Mouse (Mus musculus): Measurements from ENCODE around the gene Tnks2. TPM values are rescaled to one million over a fixed set of nuclear protein-coding genes. Genes with fewer than 3 reads are reported as not detected.
A peak's percentile ranks its signal among the peaks of the same experiment; 100 is the strongest.

The Tnks2 gene
- polyA plus RNA-seq, 1 experiment from 2014 or later: 76.7 TPM

- peaks cover 96% of the 10 kb centered on the region for H3K36me3 ChIP-seq (replicated peaks; ENCODE audit: control insufficient read depth, insufficient read depth)
Measured at GRCm38 (mm10) chr19:36877329-36877728, 43.3 kb downstream of the Tnks2 start.

GRCm38 (mm10) chr19:36878743-36879495 lies 44.9 kb downstream of the Tnks2 start:
- Histone ChIP-seq H3K4me1 (replicated peaks; ENCODE audit: control insufficient read depth, insufficient read depth, low read length) (no peaks in the 10 kb centered on the region), H3K36me3 (replicated peaks; ENCODE audit: control insufficient read depth, insufficient read depth) (peaks cover 97% of the 10 kb centered on the region), H3K4me3 (replicated peaks; ENCODE audit: low read length) (no peak overlapping the region), H3K4me2 (replicated peaks) (no peak overlapping the region), H3K27ac (no peak overlapping the region), H3K9ac (no peak overlapping the region), H3K27me3 (ENCODE audit: control insufficient read depth, insufficient read depth, low read length) (no peaks in the 10 kb centered on the region), H3K9me3 (ENCODE audit: control insufficient read depth, low read length) (no peaks in the 10 kb centered on the region)
- ATAC-seq (ENCODE audit: low FRiP score): no peak
- no peak for DNase-seq (ENCODE audit: low spot score)
- 79% methylated on average over 11 of the region's 11 CpGs for WGBS

More at GRCm38 (mm10) chr19:36877329-36877728, 43.3 kb downstream of the Tnks2 start:
- Histone ChIP-seq H3K4me3 (replicated peaks; ENCODE audit: low read length) (no peak overlapping the region), H3K27me3 (ENCODE audit: control insufficient read depth, insufficient read depth, low read length) (no peaks in the 10 kb centered on the region), H3K4me1 (replicated peaks; ENCODE audit: control insufficient read depth, insufficient read depth, low read length) (no peaks in the 10 kb centered on the region), H3K27ac (no peak overlapping the region), H3K9me3 (ENCODE audit: control insufficient read depth, low read length) (no peaks in the 10 kb centered on the region), H3K4me2 (replicated peaks) (no peak overlapping the region), H3K9ac (no peak overlapping the region)
- DNase-seq (ENCODE audit: low spot score) (no peak), ATAC-seq (ENCODE audit: low FRiP score) (no peak)

DNA sequence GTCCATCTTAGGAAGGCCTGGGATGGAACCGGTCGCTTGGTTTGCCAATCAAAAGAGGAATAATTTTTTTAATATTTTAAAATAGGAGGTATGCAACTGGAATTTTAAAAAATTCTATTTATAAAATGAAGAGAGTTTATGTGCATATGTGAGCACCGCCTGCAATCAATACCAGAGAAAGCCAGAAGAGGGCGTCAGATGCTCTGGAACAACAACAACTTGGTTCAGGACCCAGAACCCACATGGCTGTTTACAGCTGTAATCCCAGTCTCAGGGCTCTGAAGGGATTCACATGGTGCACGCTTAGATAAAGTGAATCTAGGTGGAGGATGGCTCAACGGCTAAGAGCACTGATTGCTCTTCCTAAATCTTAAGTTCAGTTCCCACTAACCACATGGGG lies 49.1 kb downstream of the Tnks2 start:
- no peak overlapping the region for H3K27ac ChIP-seq
- H3K9me3 ChIP-seq (ENCODE audit: control insufficient read depth, low read length): no peaks in the 10 kb centered on the region
- H3K36me3 ChIP-seq (replicated peaks; ENCODE audit: control insufficient read depth, insufficient read depth): peaks cover 99% of the 10 kb centered on the region
- H3K27me3 ChIP-seq (ENCODE audit: control insufficient read depth, insufficient read depth, low read length): no peaks in the 10 kb centered on the region
- 81% methylated on average over 6 of the region's 6 CpGs for WGBS
- ATAC-seq (ENCODE audit: low FRiP score): no peak
- H3K4me2 ChIP-seq (replicated peaks): no peak overlapping the region
- H3K9ac ChIP-seq: no peak overlapping the region
- DNase-seq (ENCODE audit: low spot score): no peak
- H3K4me1 ChIP-seq (replicated peaks; ENCODE audit: control insufficient read depth, insufficient read depth, low read length): no peaks in the 10 kb centered on the region
- H3K4me3 ChIP-seq (replicated peaks; ENCODE audit: low read length): no peak overlapping the region

GRCm38 (mm10) chr19:36886316-36886715 lies 52.3 kb downstream of the Tnks2 start:
- Histone ChIP-seq H3K36me3 (replicated peaks; ENCODE audit: control insufficient read depth, insufficient read depth) (peaks cover 99% of the 10 kb centered on the region), H3K4me1 (replicated peaks; ENCODE audit: control insufficient read depth, insufficient read depth, low read length) (no peaks in the 10 kb centered on the region), H3K27me3 (ENCODE audit: control insufficient read depth, insufficient read depth, low read length) (no peaks in the 10 kb centered on the region), H3K4me3 (replicated peaks; ENCODE audit: low read length) (no peak overlapping the region), H3K27ac (no peak overlapping the region), H3K4me2 (replicated peaks) (no peak overlapping the region), H3K9ac (no peak overlapping the region), H3K9me3 (ENCODE audit: control insufficient read depth, low read length) (no peaks in the 10 kb centered on the region)
- ATAC-seq (ENCODE audit: low FRiP score): no peak
- WGBS: 73% methylated on average over 2 of the region's 2 CpGs
- no peak for DNase-seq (ENCODE audit: low spot score)

DNA sequence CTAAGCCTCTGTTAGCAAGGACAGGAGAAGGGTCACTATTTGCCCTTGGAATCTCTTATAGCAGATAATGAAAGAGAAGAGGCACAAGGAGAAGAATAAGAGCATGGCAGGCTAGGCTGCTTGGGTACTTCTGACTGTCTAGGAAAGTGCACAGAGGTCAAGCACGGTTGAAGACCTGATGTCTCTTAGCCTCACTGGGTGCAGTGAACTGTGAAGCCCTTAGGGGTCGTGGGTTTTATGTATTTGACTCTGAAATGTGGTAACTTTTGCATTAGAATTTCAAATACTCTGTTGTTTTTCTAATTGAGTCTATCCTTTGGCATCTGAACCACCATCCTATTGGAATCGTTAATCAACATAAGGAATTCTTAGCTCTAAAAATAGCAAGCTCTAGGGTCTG lies 53.7 kb downstream of the Tnks2 start:
- Histone ChIP-seq H3K4me1 (replicated peaks; ENCODE audit: control insufficient read depth, insufficient read depth, low read length) (no peaks in the 10 kb centered on the region), H3K9ac (no peak overlapping the region), H3K4me2 (replicated peaks) (no peak overlapping the region), H3K36me3 (replicated peaks; ENCODE audit: control insufficient read depth, insufficient read depth) (peaks cover 99% of the 10 kb centered on the region), H3K4me3 (replicated peaks; ENCODE audit: low read length) (no peak overlapping the region), H3K27me3 (ENCODE audit: control insufficient read depth, insufficient read depth, low read length) (no peaks in the 10 kb centered on the region), H3K9me3 (ENCODE audit: control insufficient read depth, low read length) (no peaks in the 10 kb centered on the region), H3K27ac (no peak overlapping the region)
- WGBS: 30% methylated on average over 3 of the region's 3 CpGs
- DNase-seq (ENCODE audit: low spot score) (no peak), ATAC-seq (ENCODE audit: low FRiP score) (no peak)

DNA sequence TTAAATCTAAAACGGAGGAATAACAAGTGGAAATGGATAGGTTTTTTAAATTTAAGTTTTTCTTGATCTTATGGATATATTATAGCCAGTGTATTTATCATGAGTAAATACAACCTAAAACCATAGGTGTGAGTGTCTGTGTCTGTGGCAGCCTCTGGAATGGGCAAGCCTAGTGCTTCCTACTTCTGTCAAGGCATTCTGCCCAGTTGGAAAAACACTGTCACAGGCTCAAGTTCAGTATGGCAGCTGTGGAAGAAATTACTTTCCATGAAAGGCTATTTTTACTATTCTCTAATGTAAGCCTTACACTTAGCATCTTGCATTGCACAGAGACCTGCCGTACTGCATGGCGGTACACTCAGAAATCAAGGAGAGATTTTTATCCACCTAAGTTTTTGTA lies 57.7 kb downstream of the Tnks2 start:
- Histone ChIP-seq H3K4me3 (replicated peaks; ENCODE audit: low read length) (no peak overlapping the region), H3K27ac (no peak overlapping the region), H3K36me3 (replicated peaks; ENCODE audit: control insufficient read depth, insufficient read depth) (peaks cover 80% of the 10 kb centered on the region), H3K9ac (no peak overlapping the region), H3K4me1 (replicated peaks; ENCODE audit: control insufficient read depth, insufficient read depth, low read length) (peaks cover 8% of the 10 kb centered on the region), H3K27me3 (ENCODE audit: control insufficient read depth, insufficient read depth, low read length) (no peaks in the 10 kb centered on the region), H3K4me2 (replicated peaks) (no peak overlapping the region), H3K9me3 (ENCODE audit: control insufficient read depth, low read length) (no peaks in the 10 kb centered on the region)
- ATAC-seq (ENCODE audit: low FRiP score) (no peak), DNase-seq (ENCODE audit: low spot score) (no peak)
- 98% methylated on average over 3 of the region's 3 CpGs for WGBS

DNA sequence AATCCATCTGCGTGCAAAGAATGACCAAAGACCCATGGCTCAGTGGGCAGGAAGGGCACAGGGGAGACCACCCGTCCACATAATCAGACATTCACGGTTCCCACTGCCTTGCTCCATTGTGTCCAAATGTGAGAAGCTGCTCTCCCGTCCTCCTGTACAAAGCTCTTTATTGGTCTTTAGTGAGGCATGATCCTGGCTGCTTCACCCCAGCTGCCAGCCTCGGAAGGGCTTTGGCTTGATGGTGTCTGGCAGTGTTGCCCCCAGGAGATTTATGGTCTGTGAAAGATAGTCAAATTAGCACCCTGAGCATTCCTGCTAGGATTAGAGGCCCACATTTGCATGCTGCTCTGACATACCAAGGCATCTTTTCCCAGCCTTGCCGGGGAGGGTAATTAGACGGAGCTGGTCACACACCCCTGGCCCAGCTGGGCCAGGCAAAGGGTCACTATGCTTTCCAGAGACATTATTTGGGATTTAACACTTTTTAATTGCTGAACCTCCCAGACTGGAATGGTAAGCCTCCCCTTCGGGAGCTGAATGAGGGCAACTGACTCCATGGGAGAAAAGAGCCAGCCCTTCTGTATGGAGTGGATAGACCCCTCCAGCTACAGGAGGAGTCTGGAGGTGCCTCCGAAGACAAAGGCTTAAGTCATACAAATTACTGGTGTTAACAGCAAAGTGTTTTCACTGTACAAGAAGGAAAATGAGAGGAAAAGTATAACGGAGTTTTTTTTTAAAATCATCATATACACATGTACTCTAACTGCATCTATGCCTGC lies 62.9 kb downstream of the Tnks2 start:
- H3K9me3 ChIP-seq (ENCODE audit: control insufficient read depth, low read length): no peaks in the 10 kb centered on the region
- DNase-seq (ENCODE audit: low spot score) (peak; percentile 49), ATAC-seq (ENCODE audit: low FRiP score) (peak; percentile 84)
- 0 out of 2 replicates have a peak overlapping the region, but pooled peaks have one; percentile 28 for H3K9ac ChIP-seq
- H3K36me3 ChIP-seq (replicated peaks; ENCODE audit: control insufficient read depth, insufficient read depth): peaks cover 28% of the 10 kb centered on the region
- H3K4me2 ChIP-seq (replicated peaks): no peak overlapping the region
- H3K4me3 ChIP-seq (replicated peaks; ENCODE audit: low read length): no peak overlapping the region
- H3K4me1 ChIP-seq (replicated peaks; ENCODE audit: control insufficient read depth, insufficient read depth, low read length): peaks cover 14% of the 10 kb centered on the region
- WGBS: 6% methylated on average over 10 of the region's 10 CpGs
- peak overlapping the region; percentile 70 for H3K27ac ChIP-seq
- H3K27me3 ChIP-seq (ENCODE audit: control insufficient read depth, insufficient read depth, low read length): no peaks in the 10 kb centered on the region

GRCm38 (mm10) chr19:36897778-36898177 lies 63.7 kb downstream of the Tnks2 start:
- Histone ChIP-seq H3K9ac (no peak overlapping the region), H3K27me3 (ENCODE audit: control insufficient read depth, insufficient read depth, low read length) (no peaks in the 10 kb centered on the region), H3K4me3 (replicated peaks; ENCODE audit: low read length) (no peak overlapping the region), H3K27ac (peak overlapping the region; percentile 32; the same call in 1 of the 2 replicates), H3K9me3 (ENCODE audit: control insufficient read depth, low read length) (no peaks in the 10 kb centered on the region), H3K36me3 (replicated peaks; ENCODE audit: control insufficient read depth, insufficient read depth) (peaks cover 20% of the 10 kb centered on the region), H3K4me2 (replicated peaks) (no peak overlapping the region), H3K4me1 (replicated peaks; ENCODE audit: control insufficient read depth, insufficient read depth, low read length) (peaks cover 14% of the 10 kb centered on the region)
- WGBS: 40% methylated on average over 9 of the region's 9 CpGs
- DNase-seq (ENCODE audit: low spot score): no peak
- ATAC-seq (ENCODE audit: low FRiP score): no peak

GRCm38 (mm10) chr19:36903377-36903776 lies 69.3 kb downstream of the Tnks2 start:
- H3K4me2 ChIP-seq (replicated peaks): peak overlapping the region; percentile 88

More at GRCm38 (mm10) chr19:36903377-36903776, 69.3 kb downstream of the Tnks2 start:
- Histone ChIP-seq H3K36me3 (replicated peaks; ENCODE audit: control insufficient read depth, insufficient read depth) (no peaks in the 10 kb centered on the region), H3K27ac (peak overlapping the region; percentile 83; the same call in 1 of the 2 replicates), H3K27me3 (ENCODE audit: control insufficient read depth, insufficient read depth, low read length) (no peaks in the 10 kb centered on the region), H3K4me1 (replicated peaks; ENCODE audit: control insufficient read depth, insufficient read depth, low read length) (peaks cover 10% of the 10 kb centered on the region), H3K9ac (peak overlapping the region; percentile 82), H3K9me3 (ENCODE audit: control insufficient read depth, low read length) (no peaks in the 10 kb centered on the region), H3K4me3 (replicated peaks; ENCODE audit: low read length) (peak overlapping the region; percentile 49; the same call in 1 of the 2 replicates)
- ATAC-seq (ENCODE audit: low FRiP score) (no peak), DNase-seq (ENCODE audit: low spot score) (no peak)
- WGBS: 35% methylated on average over 7 of the region's 7 CpGs
